Mouse (Mus musculus) testis, postnatal 14 days (tissue): Measurements from ENCODE around the gene Syt16.

Experiments
- DNase-seq: peaks from one replicate; pipeline ENCODE4 v3.0.0; 2021; ENCODE audit warnings: low spot score

The Syt16 gene

DNA sequence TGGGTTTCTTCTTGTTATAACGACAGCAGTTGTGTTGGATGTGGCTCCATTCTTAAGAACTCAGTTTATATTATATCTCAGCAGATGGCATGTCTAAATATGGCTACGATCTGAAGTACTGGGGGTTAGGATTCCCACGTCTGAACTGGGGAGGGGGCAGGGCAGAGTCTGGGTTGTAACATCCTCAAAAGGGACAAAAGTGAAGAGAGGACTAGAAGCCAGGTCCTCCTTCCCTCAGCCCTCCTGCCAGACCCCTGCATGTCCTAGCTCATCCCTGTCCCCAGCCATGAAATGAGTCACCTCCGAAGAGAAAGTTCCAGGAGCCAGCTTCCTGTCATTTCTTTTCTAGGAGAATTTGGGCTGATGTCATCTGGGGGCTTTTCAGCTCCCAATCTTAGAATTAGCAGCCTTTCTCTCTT, 111.2 kb downstream of the Syt16 start:
- DNase-seq, result no peak

DNA sequence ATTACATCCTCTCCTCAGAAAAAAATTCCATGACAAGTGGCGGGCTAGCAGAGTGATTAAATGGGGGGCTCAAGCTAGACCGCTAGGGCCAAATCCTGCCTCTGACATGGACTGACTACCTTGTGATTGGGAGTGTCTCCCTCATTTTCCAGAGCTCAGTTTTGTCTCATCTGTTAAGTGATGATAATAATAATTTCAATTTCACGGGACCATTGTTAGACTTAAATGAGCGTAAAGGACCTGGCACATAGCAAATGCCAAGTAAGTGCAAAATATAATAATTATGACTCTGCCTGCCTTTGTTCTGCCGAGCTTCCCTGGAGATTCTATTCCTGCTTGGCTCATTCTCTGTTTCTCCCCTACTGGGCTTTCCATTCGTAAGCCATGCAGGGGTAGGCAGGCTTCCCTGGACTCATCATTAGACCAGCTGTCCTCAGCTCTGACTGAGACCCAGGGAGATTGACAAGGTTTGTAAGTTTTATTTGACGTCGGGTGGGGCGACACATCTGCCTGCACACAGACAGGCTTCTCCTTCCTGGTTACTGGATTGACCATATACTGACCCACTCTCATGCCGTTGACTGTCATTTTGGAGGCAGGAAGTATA, 112.1 kb downstream of the Syt16 start:
- no peak for DNase-seq

DNA sequence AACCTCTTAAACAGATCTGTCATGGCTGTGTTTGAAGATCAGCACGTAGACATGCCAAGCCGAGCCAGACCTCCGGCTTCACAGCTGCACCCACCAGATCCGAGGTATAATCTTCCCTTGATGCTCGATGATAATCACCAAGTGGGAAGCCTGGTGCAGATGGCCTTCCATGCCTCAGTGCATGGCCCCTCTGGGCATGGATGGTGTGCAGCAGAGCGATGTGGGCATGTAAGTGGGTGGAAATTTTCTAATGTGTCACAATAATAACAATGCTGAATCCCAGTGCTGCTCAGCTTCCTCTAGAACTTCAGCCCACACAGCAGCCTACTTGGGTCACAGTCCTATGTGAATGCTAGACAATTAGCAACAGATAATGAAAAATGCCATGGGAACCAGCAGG, 119.4 kb downstream of the Syt16 start:
- no peak for DNase-seq

DNA sequence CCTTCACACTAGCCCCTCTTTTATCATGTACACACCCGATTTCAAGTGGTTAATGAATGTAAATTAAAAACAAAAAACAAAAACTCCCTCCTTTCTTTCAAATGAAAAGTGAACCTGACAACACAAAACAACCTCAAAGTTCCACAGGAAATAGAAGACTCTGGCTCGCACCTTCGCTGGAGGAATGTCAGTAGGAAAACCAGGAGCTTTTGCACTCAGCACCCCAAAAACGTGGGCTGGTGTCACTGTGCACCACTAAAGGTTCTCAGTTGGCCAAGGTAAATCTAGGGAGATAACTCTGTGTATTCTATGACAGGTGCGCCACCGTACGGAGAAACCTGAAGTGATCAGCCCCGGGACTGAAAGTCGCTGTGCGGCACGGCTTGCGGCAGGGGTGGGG, 128.3 kb downstream of the Syt16 start:
- peak; percentile 23 for DNase-seq

DNA sequence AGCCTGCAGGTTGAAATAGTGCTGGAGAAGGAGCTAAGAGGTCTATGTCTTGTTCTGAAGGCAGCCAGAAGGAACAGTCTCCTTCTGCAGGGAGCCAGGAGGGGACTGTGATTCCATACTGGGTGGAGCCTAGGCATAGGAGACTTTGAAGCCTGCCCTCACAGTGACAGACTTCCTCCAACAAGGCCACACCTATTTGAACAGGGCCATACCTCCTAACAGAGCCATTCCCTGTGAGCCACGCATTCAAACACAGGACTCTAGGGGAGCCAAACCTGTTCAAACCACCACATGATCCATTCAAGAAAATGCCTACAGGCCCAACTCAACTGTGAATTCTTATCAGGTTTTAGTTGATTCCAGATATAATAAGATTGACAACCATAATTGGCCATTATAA, 130.8 kb downstream of the Syt16 start:
- DNase-seq, result no peak

DNA sequence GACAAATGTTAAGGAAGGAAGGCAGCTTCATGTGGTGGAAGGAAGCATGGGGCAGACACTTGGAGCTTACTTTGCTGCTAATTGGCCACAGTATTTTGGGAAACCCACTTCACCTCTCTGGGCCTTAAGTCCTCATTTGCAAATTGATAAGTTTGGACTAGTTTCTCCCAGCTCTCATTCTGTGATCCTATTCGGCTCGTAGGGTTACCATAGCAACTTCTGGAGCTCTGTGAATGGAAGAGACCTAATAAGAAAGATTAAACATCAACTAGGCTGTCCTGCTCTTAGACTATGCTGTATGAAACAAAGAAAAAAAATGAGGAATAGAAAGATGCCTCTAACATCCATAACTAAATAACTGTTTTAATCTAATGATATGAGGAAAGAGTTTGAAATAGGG, 134.3 kb downstream of the Syt16 start:
- no peak for DNase-seq

DNA sequence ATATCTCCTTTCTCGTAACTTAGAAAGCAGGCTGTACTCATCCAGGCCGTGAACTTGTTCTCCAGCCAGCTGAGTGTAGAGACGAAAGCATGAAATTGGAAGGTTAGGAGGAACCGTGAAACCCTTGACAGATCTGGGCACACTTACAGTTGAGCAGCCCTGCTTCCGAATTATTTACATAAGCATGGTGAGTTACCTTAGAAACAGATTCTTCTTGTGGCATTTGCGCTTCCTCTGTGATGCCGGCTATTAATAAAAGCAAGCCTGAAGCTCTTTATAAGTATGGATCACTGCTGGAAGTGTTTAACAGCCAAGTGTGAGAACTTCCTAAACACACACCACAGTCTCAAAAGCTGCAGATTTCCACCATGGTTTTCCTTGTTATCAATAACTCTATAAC, 144.7 kb downstream of the Syt16 start:
- DNase-seq, result no peak

DNA sequence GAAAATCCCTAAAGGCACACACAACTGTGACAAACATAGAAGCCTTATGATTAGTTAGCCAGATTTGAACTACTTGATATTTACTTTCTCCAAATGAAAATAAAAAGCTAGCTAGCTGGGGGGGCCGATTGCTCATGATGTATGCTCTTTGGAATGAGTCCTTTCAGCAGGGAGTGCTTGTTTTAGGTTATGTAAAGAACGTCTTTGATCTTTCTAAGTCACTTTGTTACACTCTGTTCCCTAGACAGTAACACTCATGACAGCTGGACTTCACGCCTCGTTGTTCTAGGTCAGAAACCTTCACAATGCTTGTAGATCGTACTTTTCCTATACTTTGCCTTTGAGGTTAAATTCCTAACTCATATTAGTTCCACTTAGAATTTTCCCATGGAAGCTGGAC, 146.9 kb downstream of the Syt16 start:
- no peak for DNase-seq

DNA sequence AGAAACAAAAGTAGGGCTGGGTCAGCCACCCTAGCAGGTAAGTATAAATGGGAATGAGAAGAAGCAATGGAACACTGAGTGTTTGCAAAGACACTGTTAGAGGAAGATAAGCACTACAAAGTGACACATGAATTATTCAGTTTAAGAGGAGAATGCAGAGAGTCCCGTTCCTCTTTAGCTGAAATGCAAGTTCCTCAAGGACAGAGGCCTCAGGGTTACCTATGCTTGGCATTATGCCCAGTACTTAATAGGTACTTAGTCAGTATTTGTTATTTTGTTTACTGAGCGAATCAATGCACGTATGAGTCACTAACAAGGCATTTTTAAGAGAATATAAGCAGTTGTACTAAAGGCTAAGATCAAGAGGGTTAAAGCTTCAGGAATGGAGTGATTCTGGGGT, 163.3 kb downstream of the Syt16 start:
- DNase-seq, result no peak

DNA sequence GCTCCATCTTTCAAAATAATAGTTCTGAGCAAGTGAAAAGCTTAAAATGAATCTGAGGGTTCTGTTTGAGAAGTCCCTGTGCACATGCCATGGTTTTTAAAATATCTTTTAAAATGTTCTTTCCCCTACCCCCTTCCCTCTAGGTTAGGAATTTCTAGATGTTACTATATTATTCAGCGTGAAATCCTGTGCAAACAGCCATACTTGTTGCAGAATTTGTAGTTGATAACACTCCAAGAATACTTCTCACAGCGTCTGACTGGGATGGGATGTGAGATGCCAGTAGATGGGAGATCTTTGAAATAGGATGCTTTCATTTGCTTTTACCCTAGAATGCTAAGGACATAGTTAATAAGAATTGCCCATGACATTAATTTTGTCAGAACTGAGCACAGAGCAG, 165.6 kb downstream of the Syt16 start:
- no peak for DNase-seq

DNA sequence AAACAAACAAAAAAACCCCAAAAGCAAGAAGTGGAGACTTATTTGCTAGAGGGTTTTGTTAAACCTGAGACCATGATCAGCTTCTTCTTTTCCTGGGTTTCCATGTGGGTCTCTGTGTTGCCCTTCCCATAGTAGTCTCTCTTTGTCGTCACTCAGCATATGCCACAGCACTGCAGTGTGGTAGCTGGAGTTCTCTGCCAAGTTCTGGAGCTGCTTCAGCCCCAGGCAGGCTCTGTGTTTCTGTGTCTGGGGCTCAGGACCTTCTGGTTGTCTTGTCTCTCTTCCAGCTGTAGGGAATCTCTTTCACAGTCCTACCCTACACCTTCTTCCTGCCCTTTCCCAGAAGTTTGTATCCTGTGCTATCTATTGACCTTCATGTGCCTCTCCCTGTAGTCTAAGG, 173.8 kb downstream of the Syt16 start:
- DNase-seq, result no peak

DNA sequence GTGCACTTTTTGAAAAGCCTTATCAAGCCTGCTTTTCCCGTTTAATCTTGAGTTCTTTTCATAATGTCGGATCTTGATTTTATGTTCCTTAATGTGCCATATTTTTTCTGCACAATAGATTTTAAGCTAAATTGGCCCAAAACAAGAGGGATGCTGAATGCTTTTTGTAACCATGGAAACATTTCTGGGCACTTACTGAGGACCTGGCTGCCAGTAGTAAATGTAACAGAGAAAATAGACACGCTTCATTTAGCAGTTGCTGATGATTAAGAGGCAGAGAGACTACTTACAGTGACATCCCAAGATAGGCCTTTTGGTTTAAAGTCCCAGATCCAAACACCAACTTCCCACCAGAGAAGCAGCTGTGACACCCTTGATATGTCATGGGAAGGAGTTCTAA, 176.4 kb downstream of the Syt16 start:
- DNase-seq, result no peak

DNA sequence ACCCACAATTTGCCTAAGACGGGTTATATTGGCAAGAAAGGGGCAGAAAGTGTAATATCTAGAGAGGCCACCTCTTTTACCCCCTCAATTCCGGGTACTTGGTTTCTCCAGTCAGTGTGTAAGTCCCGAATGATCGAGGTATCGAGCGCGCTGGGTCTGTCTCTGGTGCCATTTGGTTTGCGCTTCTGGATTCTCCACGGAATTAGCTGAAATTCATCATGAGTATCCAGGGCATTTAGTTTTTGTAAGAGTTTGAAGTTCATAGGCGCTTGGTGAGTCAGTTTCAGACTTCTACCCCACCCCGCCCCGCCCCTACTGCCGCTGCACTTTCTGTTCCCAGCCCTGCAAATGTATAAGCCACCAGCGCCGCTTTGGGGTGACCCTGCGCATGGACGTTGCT, 187.1 kb downstream of the Syt16 start:
- DNase-seq, result no peak

DNA sequence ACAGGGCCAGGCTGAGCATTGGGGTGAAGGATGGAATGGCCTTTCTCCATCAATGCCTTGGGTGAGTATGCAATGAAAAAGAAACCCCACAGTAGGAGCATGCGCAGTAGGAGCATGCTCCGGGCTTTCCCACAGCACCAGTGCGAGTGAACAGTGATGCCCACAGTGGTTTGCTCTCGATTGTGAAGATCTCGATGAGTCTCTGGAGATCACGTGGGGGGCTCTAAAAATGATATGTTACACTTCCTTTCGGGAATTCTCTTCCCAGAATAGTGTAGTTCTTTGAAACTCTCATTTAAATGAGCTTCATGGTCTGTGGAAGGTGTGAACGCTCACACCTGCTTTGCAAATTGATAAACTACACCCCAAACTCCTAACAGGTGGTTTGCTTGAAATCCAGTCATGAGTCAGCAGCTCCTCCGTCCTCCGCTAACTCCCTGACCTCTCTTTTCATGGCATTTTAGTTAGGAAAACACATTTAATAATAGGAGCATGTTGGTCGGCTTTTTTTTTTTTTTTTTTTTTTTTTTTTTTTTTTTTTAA, 190.9 kb downstream of the Syt16 start:
- no peak for DNase-seq

DNA sequence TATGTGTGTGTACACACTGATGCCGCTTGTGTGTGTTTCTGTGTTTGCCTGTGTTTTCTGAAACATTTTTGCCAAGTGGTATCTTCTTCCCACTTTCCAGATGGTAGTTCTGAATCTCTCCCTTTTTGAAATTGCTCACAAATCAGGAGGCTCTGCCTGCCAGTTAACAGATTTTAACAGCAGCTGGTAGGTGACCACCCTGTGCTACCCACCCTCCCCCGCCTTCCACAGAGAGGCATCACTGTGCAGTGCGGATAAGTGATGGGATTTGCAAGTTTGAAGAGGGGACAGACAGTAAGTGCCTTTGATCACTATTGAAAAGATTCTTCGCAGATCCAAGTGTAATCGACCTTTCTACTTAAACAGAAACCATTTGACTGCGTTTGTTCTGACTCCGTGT, 191.4 kb downstream of the Syt16 start:
- DNase-seq, result no peak

DNA sequence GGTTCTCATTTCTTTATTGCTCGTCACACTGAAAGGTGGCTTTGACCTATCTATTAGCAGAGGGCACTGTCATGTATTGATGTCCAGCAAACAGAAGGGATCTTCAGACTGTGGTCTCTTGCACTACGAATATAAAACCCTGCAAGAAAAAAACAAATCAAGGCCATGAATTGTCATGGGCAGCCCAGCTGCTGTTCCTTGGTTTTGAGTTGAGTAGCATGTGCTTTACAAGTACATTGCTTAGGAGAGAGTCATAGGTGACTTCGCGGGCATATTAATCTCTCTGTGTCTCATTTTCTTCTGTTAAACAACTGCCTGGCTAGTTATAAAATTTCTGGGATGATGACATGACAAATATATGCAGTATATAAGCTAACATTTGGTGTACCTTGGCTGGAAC, 192.4 kb downstream of the Syt16 start:
- DNase-seq, result no peak

DNA sequence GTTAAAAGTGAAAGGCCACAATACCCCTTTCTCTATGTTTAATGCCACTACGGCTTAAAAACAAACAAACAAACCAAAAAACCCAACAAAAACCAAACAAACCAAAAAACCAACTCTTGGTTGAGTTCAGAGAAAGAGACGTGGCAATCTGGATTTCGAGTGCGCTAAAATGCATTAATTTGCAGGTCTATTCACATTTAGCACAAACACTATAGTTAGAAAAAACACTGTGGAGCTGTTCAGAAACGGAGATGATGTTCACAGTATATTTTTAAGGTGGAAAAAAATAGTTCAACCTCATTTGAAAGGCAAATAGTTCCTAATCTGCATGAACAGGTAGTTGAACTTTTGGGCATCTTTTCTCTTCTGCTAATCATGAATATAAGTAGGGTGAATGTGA, 192.8 kb downstream of the Syt16 start:
- no peak for DNase-seq

DNA sequence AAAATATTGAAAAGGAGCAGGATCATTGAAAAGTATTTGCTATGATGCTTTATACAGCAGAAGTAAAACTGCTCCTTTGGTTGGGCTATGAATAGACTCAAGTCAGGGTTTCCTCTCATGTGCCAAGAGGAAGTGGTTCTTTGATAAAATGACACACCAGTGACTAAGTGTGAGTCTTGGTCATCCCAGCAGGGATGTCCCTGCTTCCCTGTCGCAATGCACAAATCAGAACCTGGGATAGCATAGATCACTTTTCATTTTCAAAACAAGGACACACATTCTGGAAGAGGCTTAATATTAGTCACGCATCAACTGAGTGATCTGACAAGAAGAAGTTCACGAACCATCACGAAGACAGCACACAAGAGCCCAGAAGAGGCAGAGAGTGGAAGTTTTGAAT, 195.1 kb downstream of the Syt16 start:
- no peak for DNase-seq

DNA sequence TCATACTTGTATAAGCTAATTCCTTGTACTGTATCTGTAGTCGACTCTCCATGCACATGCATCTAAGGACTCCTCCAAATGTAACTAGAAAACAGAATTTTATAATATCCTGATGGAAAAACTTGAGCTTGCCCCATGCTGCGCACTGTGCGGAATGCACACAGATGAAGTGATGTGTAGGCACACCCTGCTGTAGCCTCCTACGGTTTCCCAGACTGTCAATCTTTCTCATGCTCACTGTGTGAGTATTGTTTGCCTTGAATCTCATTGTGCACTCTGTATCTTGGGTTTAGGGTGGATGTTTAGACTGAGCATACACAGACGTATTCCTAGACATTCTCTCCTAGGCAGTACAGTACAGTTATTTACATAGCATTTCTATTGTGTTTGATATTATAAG, 203.9 kb downstream of the Syt16 start:
- no peak for DNase-seq

DNA sequence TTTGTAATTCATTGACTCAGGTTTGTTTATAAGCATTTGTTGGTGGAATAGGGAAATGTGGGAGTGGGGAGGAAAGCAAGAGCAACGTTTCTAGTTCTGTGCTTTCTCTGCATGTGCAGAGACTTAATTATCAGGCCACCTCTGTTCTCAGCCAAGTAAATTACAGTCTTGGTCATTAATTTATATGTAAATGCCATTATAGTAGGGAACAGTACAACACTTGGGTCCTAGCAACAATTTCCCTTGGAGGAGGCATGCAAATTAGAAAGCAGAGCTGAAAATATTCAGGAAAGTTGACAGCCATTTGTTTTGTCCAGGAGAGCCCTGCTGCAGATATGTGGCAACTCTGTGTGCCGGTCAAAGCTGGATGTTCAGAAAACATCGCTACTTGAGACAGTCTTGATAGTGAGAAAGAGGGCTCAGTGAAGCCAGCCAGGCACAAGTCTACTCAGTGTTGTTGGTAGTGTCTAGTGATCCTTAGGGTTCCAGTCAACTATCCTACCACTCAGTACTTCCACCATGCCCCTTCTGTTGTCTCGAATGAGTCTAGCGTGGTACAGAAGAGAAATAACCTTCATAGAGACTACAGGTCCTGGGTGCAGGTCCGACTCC, 205.1 kb downstream of the Syt16 start:
- DNase-seq, result no peak

DNA sequence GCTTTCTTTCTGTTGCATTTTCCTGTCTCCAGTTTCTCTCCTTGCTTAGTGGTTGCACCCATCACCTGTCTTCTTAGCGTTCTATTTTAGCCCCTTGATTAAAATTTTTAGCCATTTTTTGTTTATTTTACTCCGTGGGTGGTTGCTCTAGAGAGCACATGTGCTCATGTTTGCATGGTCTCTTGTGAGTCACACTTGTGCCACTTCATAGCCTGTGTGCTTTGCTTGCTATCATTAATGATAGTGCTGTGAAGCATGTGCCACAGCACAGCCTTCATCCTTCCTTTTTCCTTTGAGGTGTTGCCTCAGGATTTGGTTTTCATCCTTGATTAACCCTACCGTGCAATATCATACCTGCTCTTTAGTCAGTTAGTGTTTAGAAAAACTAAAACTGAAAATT, 214.7 kb downstream of the Syt16 start:
- DNase-seq, result no peak

DNA sequence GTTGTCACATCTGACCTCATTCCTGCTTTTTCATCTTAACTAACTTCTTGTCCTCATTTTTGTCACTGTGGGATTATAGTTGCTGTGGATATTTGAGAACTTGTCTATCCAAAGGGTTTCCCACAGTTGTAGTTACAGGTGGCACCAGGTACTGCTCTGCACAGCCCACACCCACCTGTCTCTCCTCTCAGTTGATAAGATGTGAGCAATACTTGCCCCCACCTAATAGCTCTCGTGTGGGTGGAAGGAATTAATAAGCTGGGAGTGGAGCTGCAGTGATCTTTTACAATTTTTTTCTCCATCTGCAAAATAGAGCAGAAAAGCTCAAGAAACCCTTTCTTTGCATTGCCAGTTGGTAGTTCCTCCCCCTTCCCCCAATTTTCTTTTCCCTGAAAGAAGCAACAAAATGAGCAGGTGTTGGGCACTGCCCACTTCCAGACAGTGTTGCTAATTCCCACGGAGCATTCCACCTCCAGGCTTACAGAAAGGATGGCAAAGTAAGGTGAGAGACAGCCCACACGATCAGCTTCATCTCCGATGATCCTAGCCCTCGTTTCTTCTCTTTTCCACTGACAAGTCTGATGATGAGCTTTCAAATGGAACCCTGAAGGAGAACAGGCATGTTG, 218.8 kb downstream of the Syt16 start:
- DNase-seq, result no peak

DNA sequence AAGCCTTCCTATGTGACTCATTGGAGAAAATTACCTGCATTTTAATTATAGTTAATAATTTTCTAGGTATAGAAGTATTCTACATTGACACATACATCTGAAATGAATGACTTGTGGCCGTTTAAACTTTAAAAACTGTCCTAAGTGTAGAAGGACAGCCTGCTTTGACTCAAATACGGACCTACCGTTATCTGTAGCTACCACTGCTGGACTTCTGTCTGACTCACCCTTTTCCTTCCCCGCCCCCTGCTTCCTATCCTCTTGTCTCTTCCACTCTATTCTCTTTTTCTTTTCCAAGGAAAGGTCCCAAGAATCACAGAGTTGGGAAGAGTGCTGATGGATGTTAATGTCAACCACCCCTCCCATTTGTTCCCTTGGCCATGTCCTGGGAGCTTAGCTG, 222.4 kb downstream of the Syt16 start:
- no peak for DNase-seq

DNA sequence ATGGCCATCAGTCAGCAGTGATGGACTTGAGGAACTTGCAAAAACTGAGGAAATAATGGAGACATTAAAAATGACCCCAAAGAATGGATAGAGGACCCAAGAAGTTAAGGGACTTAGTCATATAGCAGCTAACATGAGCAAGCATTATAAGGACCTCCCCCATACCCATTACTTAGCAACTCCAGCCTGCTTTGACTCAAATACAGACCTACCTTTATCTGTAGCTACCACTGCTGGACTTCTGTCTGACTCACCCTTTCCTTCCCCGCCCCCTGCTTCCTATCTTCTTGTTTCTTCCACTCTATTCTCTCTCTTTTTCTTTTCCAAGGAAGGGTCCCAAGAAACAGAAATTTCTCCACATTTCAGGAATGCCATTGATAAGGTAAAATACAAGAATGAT, 223.2 kb downstream of the Syt16 start:
- DNase-seq, result no peak
